Mouse (Mus musculus): ENCODE measurements around the gene Hectd2. TPM values are rescaled to one million over a fixed set of nuclear protein-coding genes. Genes with fewer than 3 reads are reported as not detected.

Gene Hectd2
- polyA plus RNA-seq, 1 experiment, result 2.6 TPM

DNA sequence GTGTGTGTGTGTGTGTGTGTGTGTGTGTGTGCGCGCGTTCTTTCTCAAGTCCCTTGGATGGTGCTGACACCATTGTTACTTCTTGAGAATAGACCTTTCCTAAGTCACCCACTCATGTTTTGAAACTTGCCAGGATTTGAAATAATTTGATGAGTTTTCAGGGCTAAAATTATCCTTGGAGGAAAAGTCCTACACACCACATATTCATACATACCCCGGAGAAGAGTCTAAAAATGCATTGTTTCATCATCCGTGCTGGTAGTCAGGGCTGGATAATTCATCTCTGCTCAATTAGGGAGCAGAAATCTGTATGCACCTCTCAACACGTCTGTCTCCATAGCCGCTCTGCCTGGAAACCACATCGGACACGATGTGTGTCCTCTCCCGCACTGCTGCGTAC lies 17.5 kb upstream of the Hectd2 start:
- H3K27me3 ChIP-seq (ENCODE audit: control insufficient read depth, insufficient read depth, low read length), result no peaks in the 10 kb centered on the region
- TF ChIP-seq CTCF (IDR thresholded peaks at IDR 0.05; ENCODE audit: borderline replicate concordance, control insufficient read depth, extremely low read depth, insufficient read depth, low read length, poor library complexity), result no peak
- no peak for TF ChIP-seq POLR2A (IDR thresholded peaks at IDR 0.05; ENCODE audit: control insufficient read depth, extremely low read depth, insufficient read depth, low read length, poor library complexity)
- 97% methylated on average over 11 of the region's 11 CpGs for WGBS
- H3K4me3 ChIP-seq (ENCODE audit: control insufficient read depth, insufficient read depth, low read length), result no peak overlapping the region
- DNase-seq, result no peak
- H3K27ac ChIP-seq (ENCODE audit: control insufficient read depth, insufficient read depth, low read length), result no peak overlapping the region
- peaks cover 26% of the 10 kb centered on the region for H3K4me1 ChIP-seq (replicated peaks; ENCODE audit: control insufficient read depth, insufficient read depth, low read length)
- H3K36me3 ChIP-seq (ENCODE audit: control insufficient read depth, insufficient read depth, low read length), result no peaks in the 10 kb centered on the region

DNA sequence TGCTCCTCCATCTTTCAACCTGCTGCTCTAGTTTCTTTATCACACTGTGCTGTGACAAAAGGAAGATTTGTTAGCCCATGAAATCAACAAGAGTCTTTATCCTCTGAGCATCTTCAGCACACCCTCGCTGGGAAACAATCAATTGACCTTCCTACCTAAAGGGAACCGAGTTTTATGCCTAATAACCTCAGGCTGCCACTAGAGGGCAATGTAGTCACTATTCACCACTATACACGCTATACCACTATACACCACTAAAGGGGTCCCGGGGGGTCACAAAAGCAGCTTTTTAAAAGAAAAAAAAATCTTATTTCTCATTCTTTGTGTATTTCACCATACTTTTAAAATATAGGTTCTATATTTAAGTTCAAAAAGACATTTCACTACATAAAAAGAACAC lies 15.9 kb upstream of the Hectd2 start:
- DNase-seq, result peak; percentile 47
- WGBS, result 2% methylated on average over 4 of the region's 4 CpGs
- H3K27ac ChIP-seq (ENCODE audit: control insufficient read depth, insufficient read depth, low read length), result no peak overlapping the region

GRCm38 (mm10) chr19:36539311-36539710 lies 15.1 kb upstream of the Hectd2 start:
- WGBS, result 39% methylated on average over 2 of the region's 2 CpGs
- Histone ChIP-seq H3K4me1 (replicated peaks; ENCODE audit: control insufficient read depth, insufficient read depth, low read length) (peaks cover 8% of the 10 kb centered on the region), H3K27ac (ENCODE audit: control insufficient read depth, insufficient read depth, low read length) (no peak overlapping the region), H3K36me3 (ENCODE audit: control insufficient read depth, insufficient read depth, low read length) (no peaks in the 10 kb centered on the region), H3K27me3 (ENCODE audit: control insufficient read depth, insufficient read depth, low read length) (no peaks in the 10 kb centered on the region), H3K4me3 (ENCODE audit: control insufficient read depth, insufficient read depth, low read length) (no peak overlapping the region)
- DNase-seq, result no peak
- TF ChIP-seq POLR2A (IDR thresholded peaks at IDR 0.05; ENCODE audit: control insufficient read depth, extremely low read depth, insufficient read depth, low read length, poor library complexity) (no peak), CTCF (IDR thresholded peaks at IDR 0.05; ENCODE audit: borderline replicate concordance, control insufficient read depth, extremely low read depth, insufficient read depth, low read length, poor library complexity) (no peak)

More for the DNA sequence above, 15.9 kb upstream of the Hectd2 start:
- no peaks in the 10 kb centered on the region for H3K27me3 ChIP-seq (ENCODE audit: control insufficient read depth, insufficient read depth, low read length)
- no peak overlapping the region for H3K4me3 ChIP-seq (ENCODE audit: control insufficient read depth, insufficient read depth, low read length)
- peaks cover 13% of the 10 kb centered on the region for H3K4me1 ChIP-seq (replicated peaks; ENCODE audit: control insufficient read depth, insufficient read depth, low read length)
- TF ChIP-seq POLR2A (IDR thresholded peaks at IDR 0.05; ENCODE audit: control insufficient read depth, extremely low read depth, insufficient read depth, low read length, poor library complexity), result no peak
- no peak for TF ChIP-seq CTCF (IDR thresholded peaks at IDR 0.05; ENCODE audit: borderline replicate concordance, control insufficient read depth, extremely low read depth, insufficient read depth, low read length, poor library complexity)
- H3K36me3 ChIP-seq (ENCODE audit: control insufficient read depth, insufficient read depth, low read length), result no peaks in the 10 kb centered on the region

DNA sequence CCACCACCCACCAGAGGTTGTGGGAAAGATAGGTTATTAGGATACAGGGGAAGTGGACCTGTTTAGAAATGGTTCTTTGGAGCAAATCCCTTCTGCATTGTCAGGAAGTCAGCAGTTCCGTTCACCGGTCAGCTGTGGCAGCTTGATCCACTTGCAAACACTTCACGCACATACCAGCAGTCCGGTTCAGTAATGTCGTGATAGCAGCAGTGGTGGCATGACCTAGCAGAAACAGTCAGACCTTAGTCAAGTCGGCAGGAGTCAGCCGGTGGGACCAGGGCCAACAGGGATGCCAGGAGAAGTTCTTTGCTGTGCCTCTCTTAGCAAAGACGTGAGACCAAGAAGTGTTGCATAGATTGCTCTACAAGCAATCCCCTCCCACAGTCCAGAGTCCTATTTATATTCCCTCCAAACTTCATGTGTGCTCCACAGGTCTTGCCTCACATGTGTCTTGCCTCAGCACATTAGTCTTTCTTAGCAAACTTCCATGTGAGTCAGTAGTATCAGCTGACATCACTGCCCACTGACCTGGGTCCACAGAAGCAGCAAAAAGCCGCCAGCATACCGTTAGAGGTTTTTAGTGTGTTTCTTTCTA lies 14.3 kb upstream of the Hectd2 start:
- no peak for DNase-seq
- Histone ChIP-seq H3K27ac (ENCODE audit: control insufficient read depth, insufficient read depth, low read length) (no peak overlapping the region), H3K4me1 (replicated peaks; ENCODE audit: control insufficient read depth, insufficient read depth, low read length) (peaks cover 3% of the 10 kb centered on the region; the same call in 1 of the 2 replicates), H3K27me3 (ENCODE audit: control insufficient read depth, insufficient read depth, low read length) (no peaks in the 10 kb centered on the region), H3K4me3 (ENCODE audit: control insufficient read depth, insufficient read depth, low read length) (no peak overlapping the region), H3K36me3 (ENCODE audit: control insufficient read depth, insufficient read depth, low read length) (no peaks in the 10 kb centered on the region)
- TF ChIP-seq CTCF (IDR thresholded peaks at IDR 0.05; ENCODE audit: borderline replicate concordance, control insufficient read depth, extremely low read depth, insufficient read depth, low read length, poor library complexity) (no peak), POLR2A (IDR thresholded peaks at IDR 0.05; ENCODE audit: control insufficient read depth, extremely low read depth, insufficient read depth, low read length, poor library complexity) (no peak)
- WGBS, result 75% methylated on average over 10 of the region's 10 CpGs

DNA sequence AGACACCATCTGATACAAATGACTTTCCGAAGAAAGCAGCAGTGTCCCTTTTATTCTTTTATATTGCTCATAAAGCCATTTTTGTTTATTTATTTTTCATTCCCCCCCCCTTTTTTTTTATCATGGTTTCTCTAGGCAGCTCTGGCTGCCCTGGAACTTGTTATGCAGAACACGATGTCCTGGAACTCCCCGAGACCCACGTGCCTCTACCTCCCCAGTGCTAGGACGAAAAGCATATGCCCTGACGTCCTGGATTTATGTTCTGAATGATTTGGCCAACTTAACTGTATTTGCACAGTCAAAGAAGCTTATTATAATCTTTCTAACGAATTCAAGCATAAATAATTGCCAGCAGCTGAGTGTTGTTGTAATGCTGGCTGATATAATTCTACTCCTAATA lies 13.7 kb upstream of the Hectd2 start:
- WGBS, result 97% methylated on average over 7 of the region's 7 CpGs
- H3K4me1 ChIP-seq (replicated peaks; ENCODE audit: control insufficient read depth, insufficient read depth, low read length), result peaks cover 3% of the 10 kb centered on the region; the same call in 1 of the 2 replicates
- TF ChIP-seq CTCF (IDR thresholded peaks at IDR 0.05; ENCODE audit: borderline replicate concordance, control insufficient read depth, extremely low read depth, insufficient read depth, low read length, poor library complexity), result no peak
- no peak for TF ChIP-seq POLR2A (IDR thresholded peaks at IDR 0.05; ENCODE audit: control insufficient read depth, extremely low read depth, insufficient read depth, low read length, poor library complexity)
- H3K27ac ChIP-seq (ENCODE audit: control insufficient read depth, insufficient read depth, low read length), result no peak overlapping the region
- H3K27me3 ChIP-seq (ENCODE audit: control insufficient read depth, insufficient read depth, low read length), result no peaks in the 10 kb centered on the region
- H3K36me3 ChIP-seq (ENCODE audit: control insufficient read depth, insufficient read depth, low read length), result no peaks in the 10 kb centered on the region
- H3K4me3 ChIP-seq (ENCODE audit: control insufficient read depth, insufficient read depth, low read length), result no peak overlapping the region
- DNase-seq, result no peak

DNA sequence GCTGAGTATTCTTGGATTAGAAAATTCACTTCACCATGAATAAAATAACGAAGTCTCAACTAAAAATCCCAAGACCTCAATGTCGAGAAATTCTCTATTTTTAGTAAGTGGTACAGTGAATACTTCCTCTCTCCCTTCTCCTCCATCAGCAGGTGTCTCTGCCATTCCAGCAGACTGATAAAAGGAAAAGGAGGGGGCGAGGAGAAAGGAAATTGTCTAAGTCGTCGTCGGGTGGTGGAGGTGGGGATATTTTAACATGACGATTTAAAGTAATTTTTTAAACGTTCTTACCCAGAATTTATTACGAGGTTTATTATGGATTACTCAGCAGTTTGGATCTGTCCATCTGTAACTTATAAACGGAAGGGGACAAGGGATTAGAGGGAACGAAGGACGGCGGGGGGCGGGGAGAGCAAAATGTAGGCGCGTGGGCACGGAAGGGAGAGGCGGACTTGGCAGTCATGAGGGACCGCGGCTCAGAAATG lies 836 bp upstream of the Hectd2 start:
- DNase-seq, result no peak
- under 1% methylated on average over 20 of the region's 20 CpGs for WGBS
- H3K36me3 ChIP-seq (ENCODE audit: control insufficient read depth, insufficient read depth, low read length), result no peaks in the 10 kb centered on the region
- peak overlapping the region; percentile 98 for H3K4me3 ChIP-seq (ENCODE audit: control insufficient read depth, insufficient read depth, low read length)
- peaks cover 5% of the 10 kb centered on the region; the same call in 1 of the 2 replicates for H3K4me1 ChIP-seq (replicated peaks; ENCODE audit: control insufficient read depth, insufficient read depth, low read length)
- no peak overlapping the region for H3K27ac ChIP-seq (ENCODE audit: control insufficient read depth, insufficient read depth, low read length)
- H3K27me3 ChIP-seq (ENCODE audit: control insufficient read depth, insufficient read depth, low read length), result no peaks in the 10 kb centered on the region
- TF ChIP-seq CTCF (IDR thresholded peaks at IDR 0.05; ENCODE audit: borderline replicate concordance, control insufficient read depth, extremely low read depth, insufficient read depth, low read length, poor library complexity) (no peak), POLR2A (IDR thresholded peaks at IDR 0.05; ENCODE audit: control insufficient read depth, extremely low read depth, insufficient read depth, low read length, poor library complexity) (no peak)

Measured in thymus, adult 2 months (tissue).